In genomic region chr5:93282446-93283107, GRCm38 (mm10) we compare ENCODE assay signal across 9 mouse cellular contexts. TPM values are rescaled to one million over a fixed set of nuclear protein-coding genes. Genes with fewer than 3 reads are reported as not detected.
DNase-seq lines count a peak whose midpoint lies in the region; ATAC-seq and TF ChIP-seq lines count a peak whose summit lies in the region.
"Had no signal": no experiment of that assay in that cellular context is flagged by ENCODE, and none has a peak within 500 bp of the region (broad histone marks: within the 10 kb centered on the region; RNA-seq: fewer than 3 reads in every experiment).

No protein-coding gene starts in this region.

- H3K9me3 ChIP-seq in midbrain, embryonic 13.5 days: no peaks in the 10 kb centered on the region
- H3K9me3 ChIP-seq in midbrain, embryonic 15.5 days: no peaks in the 10 kb centered on the region
- no peaks in the 10 kb centered on the region for H3K9me3 ChIP-seq in heart, embryonic 16.5 days (replicated peaks; ENCODE audit: control insufficient read depth, low read length)
- H3K9me3 ChIP-seq in limb, embryonic 14.5 days (ENCODE audit: control insufficient read depth, low read length): no peaks in the 10 kb centered on the region
- H3K9me3 ChIP-seq in stomach, postnatal 0 days (ENCODE audit: control insufficient read depth, low read length): no peaks in the 10 kb centered on the region
- no peaks in the 10 kb centered on the region for H3K9me3 ChIP-seq in forebrain, embryonic 14.5 days (replicated peaks; ENCODE audit: control insufficient read depth, low read length)

- 79% methylated on average over 14 of the region's 14 CpGs for WGBS in midbrain, embryonic 13.5 days
- 78% methylated on average over 14 of the region's 14 CpGs for WGBS in midbrain, embryonic 15.5 days
- 60% methylated on average over 14 of the region's 14 CpGs for WGBS in heart, embryonic 16.5 days
- 53% methylated on average over 14 of the region's 14 CpGs for WGBS in limb, embryonic 14.5 days
- 54% methylated on average over 14 of the region's 14 CpGs for WGBS in stomach, postnatal 0 days
- 87% methylated on average over 14 of the region's 14 CpGs for WGBS in forebrain, embryonic 14.5 days

- no peak overlapping the region for H3K4me2 ChIP-seq in midbrain, embryonic 13.5 days (replicated peaks)
- no peak overlapping the region for H3K4me2 ChIP-seq in midbrain, embryonic 15.5 days
- no peak overlapping the region for H3K4me2 ChIP-seq in heart, embryonic 16.5 days (ENCODE audit: low read depth, low read length)
- no peak overlapping the region for H3K4me2 ChIP-seq in limb, embryonic 14.5 days (replicated peaks; ENCODE audit: low read depth, low read length, severe bottlenecking)
- no peak overlapping the region for H3K4me2 ChIP-seq in stomach, postnatal 0 days (replicated peaks; ENCODE audit: low read depth)
- H3K4me2 ChIP-seq in forebrain, embryonic 14.5 days (ENCODE audit: low read length): no peak overlapping the region

- H3K27me3 ChIP-seq in midbrain, embryonic 13.5 days: no peaks in the 10 kb centered on the region
- H3K27me3 ChIP-seq in midbrain, embryonic 15.5 days (replicated peaks): no peaks in the 10 kb centered on the region
- no peaks in the 10 kb centered on the region for H3K27me3 ChIP-seq in heart, embryonic 16.5 days (ENCODE audit: control insufficient read depth, insufficient read depth, low read length)
- H3K27me3 ChIP-seq in limb, embryonic 14.5 days (ENCODE audit: control insufficient read depth, insufficient read depth, low read length): no peaks in the 10 kb centered on the region
- H3K27me3 ChIP-seq in stomach, postnatal 0 days (ENCODE audit: control insufficient read depth, insufficient read depth, low read length): no peaks in the 10 kb centered on the region
- no peaks in the 10 kb centered on the region for H3K27me3 ChIP-seq in forebrain, embryonic 14.5 days (replicated peaks; ENCODE audit: control insufficient read depth, insufficient read depth, low read length)

- peaks cover 10% of the 10 kb centered on the region for H3K36me3 ChIP-seq in midbrain, embryonic 13.5 days
- H3K36me3 ChIP-seq in midbrain, embryonic 15.5 days (replicated peaks): peaks cover 8% of the 10 kb centered on the region; the same call in 1 of the 2 replicates
- H3K36me3 ChIP-seq in heart, embryonic 16.5 days (ENCODE audit: control insufficient read depth, insufficient read depth): no peaks in the 10 kb centered on the region
- peaks cover 3% of the 10 kb centered on the region; the same call in 1 of the 2 replicates for H3K36me3 ChIP-seq in limb, embryonic 14.5 days (ENCODE audit: control insufficient read depth, insufficient read depth, low read length)
- H3K36me3 ChIP-seq in stomach, postnatal 0 days (ENCODE audit: control insufficient read depth, insufficient read depth, low read length): no peaks in the 10 kb centered on the region
- H3K36me3 ChIP-seq in forebrain, embryonic 14.5 days (ENCODE audit: control insufficient read depth, insufficient read depth, low read length): peaks cover 7% of the 10 kb centered on the region

- peak; percentile 40; the same call in 1 of the 2 replicates for ATAC-seq in midbrain, embryonic 13.5 days
- no peak; the same call in 1 of the 2 replicates for ATAC-seq in midbrain, embryonic 15.5 days (replicated peaks)
- peak; percentile 37; the same call in 1 of the 2 replicates for ATAC-seq in heart, embryonic 16.5 days (replicated peaks; ENCODE audit: extremely low read depth, insufficient read depth, low FRiP score)
- ATAC-seq in limb, embryonic 14.5 days (ENCODE audit: low FRiP score, low read depth): peak; percentile 42
- peak; percentile 81; the same call in 1 of the 2 replicates for ATAC-seq in stomach, postnatal 0 days (ENCODE audit: low FRiP score, low TSS enrichment)
- ATAC-seq in forebrain, embryonic 14.5 days: no peak

- no peak for TF ChIP-seq CTCF in stomach, postnatal 0 days (IDR thresholded peaks at IDR 0.05; ENCODE audit: low read depth)

- no peak overlapping the region for H3K27ac ChIP-seq in midbrain, embryonic 13.5 days
- H3K27ac ChIP-seq in midbrain, embryonic 15.5 days: no peak overlapping the region
- no peak overlapping the region for H3K27ac ChIP-seq in heart, embryonic 16.5 days (ENCODE audit: low read length)
- H3K27ac ChIP-seq in limb, embryonic 14.5 days (replicated peaks; ENCODE audit: low read depth, low read length): no peak overlapping the region
- peak overlapping the region; percentile 67; the same call in 1 of the 2 replicates for H3K27ac ChIP-seq in stomach, postnatal 0 days (replicated peaks)
- no peak overlapping the region for H3K27ac ChIP-seq in forebrain, embryonic 14.5 days (ENCODE audit: low read depth, low read length)

- no peak overlapping the region for H3K9ac ChIP-seq in midbrain, embryonic 13.5 days (replicated peaks)
- H3K9ac ChIP-seq in midbrain, embryonic 15.5 days: no peak overlapping the region
- no peak overlapping the region for H3K9ac ChIP-seq in heart, embryonic 16.5 days (ENCODE audit: low read length)
- H3K9ac ChIP-seq in limb, embryonic 14.5 days (ENCODE audit: low read depth, low read length, severe bottlenecking): no peak overlapping the region
- no peak overlapping the region for H3K9ac ChIP-seq in stomach, postnatal 0 days (ENCODE audit: low read length)
- no peak overlapping the region for H3K9ac ChIP-seq in forebrain, embryonic 14.5 days (ENCODE audit: low read length)

- no peaks in the 10 kb centered on the region; the same call in 1 of the 2 replicates for H3K4me1 ChIP-seq in midbrain, embryonic 13.5 days (replicated peaks)
- no peaks in the 10 kb centered on the region for H3K4me1 ChIP-seq in midbrain, embryonic 15.5 days
- no peaks in the 10 kb centered on the region for H3K4me1 ChIP-seq in heart, embryonic 16.5 days (ENCODE audit: control insufficient read depth, insufficient read depth, low read length)
- H3K4me1 ChIP-seq in limb, embryonic 14.5 days (ENCODE audit: control insufficient read depth, insufficient read depth, low read length): no peaks in the 10 kb centered on the region
- no peaks in the 10 kb centered on the region for H3K4me1 ChIP-seq in stomach, postnatal 0 days (replicated peaks; ENCODE audit: control insufficient read depth, insufficient read depth)
- H3K4me1 ChIP-seq in forebrain, embryonic 14.5 days (ENCODE audit: control insufficient read depth, insufficient read depth, low read length): no peaks in the 10 kb centered on the region

- TF ChIP-seq POLR2A in limb, embryonic 14.5 days (IDR thresholded peaks at IDR 0.05; ENCODE audit: borderline replicate concordance, extremely low read depth, insufficient read depth, insufficient read length): no peak

- peak; percentile 25 for DNase-seq in limb, embryonic 14.5 days (ENCODE audit: low spot score)
- no peak for DNase-seq in stomach, postnatal 0 days (ENCODE audit: low spot score)
- DNase-seq in embryo, embryonic 10.5 days (ENCODE audit: low spot score): no peak
- DNase-seq in forebrain, embryonic 14.5 days (ENCODE audit: low spot score): no peak
- no peak for DNase-seq in layer of hippocampus, postnatal 25 days (ENCODE audit: extremely low spot score in 1 of 2, low spot score in 1 of 2)
- DNase-seq: liver had no signal

- peak; percentile 53 for TF ChIP-seq EP300 in stomach, postnatal 0 days (optimal IDR thresholded peaks at IDR 0.05)

- H3K4me3 ChIP-seq in midbrain, embryonic 13.5 days (replicated peaks): no peak overlapping the region
- H3K4me3 ChIP-seq in midbrain, embryonic 15.5 days: no peak overlapping the region
- H3K4me3 ChIP-seq in heart, embryonic 16.5 days (ENCODE audit: low read length): no peak overlapping the region
- no peak overlapping the region for H3K4me3 ChIP-seq in limb, embryonic 14.5 days (replicated peaks; ENCODE audit: low read length)
- no peak overlapping the region for H3K4me3 ChIP-seq in stomach, postnatal 0 days (ENCODE audit: low read depth, low read length)
- H3K4me3 ChIP-seq in forebrain, embryonic 14.5 days (ENCODE audit: low read depth, low read length): no peak overlapping the region

RNA-seq across cellular contexts. Expression of gene Ccng2, which starts 15.5 kb away (rescaled TPM):
- 116 and 126 TPM in 2 replicates for polyA plus RNA-seq in midbrain, embryonic 13.5 days (2015; fragmentation: Nextera tagmentation; extraction: Ambion mirVana)
- 83.0 and 92.7 TPM in 2 replicates for polyA plus RNA-seq in midbrain, embryonic 15.5 days (2015; fragmentation: Nextera tagmentation; extraction: Ambion mirVana)
- polyA plus RNA-seq in heart, embryonic 16.5 days (2015; fragmentation: Nextera tagmentation; extraction: Ambion mirVana): 38.3 and 46.9 TPM in 2 replicates
- 44.9 and 48.2 TPM in 2 replicates for polyA plus RNA-seq in limb, embryonic 14.5 days (2012; rRNA removed)
- 60.4 and 69.0 TPM in 2 replicates for polyA plus RNA-seq in limb, embryonic 14.5 days (2014; fragmentation: Nextera tagmentation; extraction: Ambion mirVana)
- 16.0 and 18.4 TPM in 2 replicates for polyA plus RNA-seq in stomach, postnatal 0 days (2015; fragmentation: Nextera tagmentation; extraction: Ambion mirVana)
- 140 and 156 TPM in 2 replicates for polyA plus RNA-seq in forebrain, embryonic 14.5 days (2014; fragmentation: Nextera tagmentation; extraction: Ambion mirVana)
- total RNA-seq in layer of hippocampus, postnatal 25 days (2021): 10 to 100 TPM; 49.1 to 58.5 TPM

Comparison
In these comparisons a context has a peak if more than half of its experiments do, and no peak if none do; other contexts are left out.
1. ATAC-seq: peak in midbrain, embryonic 13.5 days (single experiment), heart, embryonic 16.5 days (single experiment), limb, embryonic 14.5 days (single experiment) and stomach, postnatal 0 days (single experiment); none in midbrain, embryonic 15.5 days (single experiment) and forebrain, embryonic 14.5 days (single experiment).